Mouse (Mus musculus) right cerebral cortex, postnatal 14 days (tissue): ENCODE data around the gene Zfp579.
"Not testable (repeated sequence)": the region's sequence is repeated elsewhere in the genome, so short reads cannot be mapped to it uniquely, and the experiment has no call there.

Experiments used
- DNase-seq: peaks from one replicate; pipeline ENCODE4 v3.0.0; 2022

Zfp579 gene

DNA sequence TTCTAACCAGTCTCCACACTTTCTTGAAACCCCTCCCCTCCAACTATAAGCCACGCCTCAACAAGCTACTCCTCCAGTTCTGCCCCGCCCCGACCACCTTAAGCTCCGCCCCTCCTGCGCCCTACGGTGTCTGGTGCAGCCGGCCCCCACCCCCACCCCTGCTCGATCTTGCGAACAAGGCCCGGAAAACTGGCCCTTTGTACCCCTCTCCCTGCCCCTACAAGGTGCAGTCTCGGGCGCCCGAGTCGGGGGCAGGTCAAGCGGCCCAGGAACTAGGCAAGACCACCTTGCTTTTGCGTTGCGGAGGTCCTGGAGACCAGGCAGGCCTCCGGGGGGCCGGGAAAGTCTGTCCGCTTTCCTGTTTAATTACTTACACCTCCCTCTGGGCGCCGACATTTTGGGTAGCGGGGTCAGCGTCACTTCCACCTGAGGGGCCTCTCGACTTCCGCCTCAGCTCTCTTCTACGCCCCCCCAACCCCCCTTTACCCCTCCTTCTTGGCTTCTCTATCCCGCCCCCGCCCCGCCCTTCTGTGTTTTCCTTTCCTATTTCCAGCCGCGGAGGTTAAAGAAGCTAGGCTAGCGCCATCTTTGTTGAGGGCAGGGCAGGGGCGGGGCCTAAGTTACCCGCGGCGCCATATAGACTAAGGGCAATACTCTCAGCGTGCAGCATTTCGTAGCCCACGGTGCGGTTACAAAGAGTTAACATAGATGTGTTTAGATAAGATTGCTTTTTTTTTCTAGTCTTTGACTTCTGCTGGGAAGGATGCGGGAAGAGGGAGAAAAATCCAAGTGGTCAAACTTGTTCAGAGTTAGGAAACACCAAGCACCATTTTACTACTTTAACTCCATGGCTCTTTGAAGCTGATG lies 18.5 kb upstream of the Zfp579 start, which contains the start of the genes Zfp524 and Fiz1:
TSS of gene Zfp524 (plus strand) at position 165 of the 867 bp plus-strand sequence.
TSS of gene Fiz1 (minus strand) at position 447 of the 867 bp plus-strand sequence.
- peak; percentile 94 for DNase-seq

- DNase-seq, result no peak
Measured at GRCm38 (mm10) chr7:5012681-5013513, 16.9 kb upstream of the Zfp579 start.

DNA sequence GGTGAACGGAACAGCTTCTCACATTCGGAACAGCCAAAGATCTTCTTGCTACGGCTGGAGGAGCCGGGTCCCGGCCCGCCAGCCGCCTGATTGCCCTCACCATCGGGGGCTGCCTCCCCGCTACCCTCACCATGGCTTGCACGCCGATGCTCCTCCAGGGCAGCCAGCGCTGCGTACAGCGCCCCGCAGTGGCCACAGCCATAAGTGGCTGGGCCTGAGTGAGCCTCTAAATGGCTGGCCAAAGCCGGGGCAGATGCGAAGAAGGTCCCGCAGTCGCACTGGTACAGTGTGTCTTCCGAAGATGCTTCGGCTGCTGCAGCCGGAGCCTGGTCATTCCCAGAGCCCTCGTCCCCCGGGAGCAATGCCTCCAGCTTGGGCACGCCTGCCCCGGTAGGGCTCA lies 12.3 kb upstream of the Zfp579 start:
- DNase-seq, result no peak

DNA sequence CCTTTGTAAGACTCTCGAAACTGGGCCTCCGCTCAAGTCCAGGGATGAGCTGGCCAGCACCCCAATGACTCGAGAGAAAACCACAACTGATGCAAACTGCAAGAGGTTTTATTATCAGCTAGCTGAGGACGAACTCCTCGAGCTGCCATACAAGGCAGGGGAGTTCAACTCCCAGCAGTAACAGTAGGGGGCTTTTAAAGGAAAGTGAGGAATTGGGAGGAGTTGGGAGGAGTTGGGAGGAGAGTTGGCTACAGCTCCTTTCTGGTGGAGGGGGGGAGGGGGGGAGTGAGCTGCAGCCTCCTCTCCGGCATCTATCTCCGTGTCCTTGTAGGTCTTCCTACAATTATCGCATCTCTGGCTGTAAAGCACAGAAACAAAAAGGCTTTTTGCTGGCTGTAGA lies 6.9 kb upstream of the Zfp579 start:
- not testable (repeated sequence) for DNase-seq

DNA sequence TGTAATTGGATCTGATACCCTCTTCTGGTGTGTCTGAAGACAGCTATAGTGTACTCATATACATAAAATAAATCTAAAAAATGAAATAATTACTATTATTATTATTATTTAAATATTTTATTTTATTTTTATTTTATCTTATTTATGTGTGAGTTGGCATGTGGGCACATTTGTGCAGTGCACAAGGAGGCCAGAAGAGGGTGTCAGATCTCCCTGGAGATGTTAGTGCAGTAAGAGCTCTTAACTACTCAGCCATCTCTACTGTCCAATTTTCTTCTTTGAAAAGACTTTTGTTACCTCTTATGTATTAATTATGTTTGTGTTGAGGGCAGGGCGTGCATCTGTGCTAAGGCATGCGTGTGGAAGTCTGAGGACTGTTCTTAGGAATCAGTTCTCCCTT lies 3.9 kb upstream of the Zfp579 start:
- DNase-seq, result no peak

DNA sequence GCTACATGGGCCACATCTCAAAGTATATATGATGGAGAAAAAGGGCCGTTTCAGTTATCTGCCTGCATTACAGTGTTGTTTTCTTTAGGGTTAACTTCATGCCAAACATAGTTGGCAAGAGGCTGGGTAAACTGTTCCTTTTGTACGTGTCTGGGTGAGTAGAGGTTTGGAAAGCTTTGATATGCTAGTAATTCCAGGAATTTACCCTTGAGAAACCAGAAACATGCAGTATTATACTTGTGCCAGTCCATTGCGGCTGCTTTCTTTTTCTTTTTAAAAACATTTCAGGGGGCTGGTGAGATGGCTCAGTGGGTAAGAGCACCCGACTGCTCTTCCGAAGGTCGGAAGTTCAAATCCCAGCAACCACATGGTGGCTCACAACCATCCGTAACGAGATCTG lies 976 bp upstream of the Zfp579 start:
- DNase-seq, result no peak

DNA sequence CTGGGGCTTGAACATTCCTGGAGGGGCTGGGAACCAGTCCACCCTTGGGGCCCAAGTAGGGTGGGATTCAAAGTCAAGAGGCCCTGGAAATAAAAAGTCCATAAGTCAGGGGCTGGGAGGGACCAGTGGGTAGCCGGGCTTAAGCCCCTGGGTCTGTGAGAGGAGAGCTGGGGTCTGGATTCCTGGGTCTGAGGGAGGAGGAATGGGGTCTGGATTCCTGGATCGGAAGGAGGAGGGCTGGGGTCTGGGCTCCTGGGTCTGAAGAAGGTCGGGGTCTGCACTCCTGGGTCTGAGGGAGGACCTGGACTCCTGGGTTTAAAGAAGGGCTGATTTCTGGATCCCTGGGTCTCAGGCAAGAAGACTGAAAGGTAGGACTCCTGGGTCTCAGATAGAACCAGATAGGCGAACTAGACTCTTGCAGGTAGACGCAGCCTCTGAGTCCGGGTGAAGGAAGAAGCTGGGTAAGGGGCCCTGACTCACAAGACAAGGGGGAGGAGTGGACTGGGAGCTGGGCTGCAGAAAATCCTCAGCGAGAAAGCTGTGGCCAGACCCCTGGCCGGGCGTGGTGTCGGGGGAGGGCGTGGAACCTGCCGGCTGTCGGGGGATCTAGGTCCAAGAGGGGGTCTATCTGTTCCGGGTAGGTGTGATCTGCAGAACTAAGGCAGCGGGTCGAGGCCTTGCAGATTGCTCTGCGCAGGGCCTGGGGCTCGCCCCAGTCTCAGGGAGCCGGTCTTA lies 523 bp downstream of the Zfp579 start:
- DNase-seq, result no peak

GRCm38 (mm10) chr7:4993999-4994788 lies 1.8 kb downstream of the Zfp579 start:
- DNase-seq, result no peak

- DNase-seq, result no peak
Measured at GRCm38 (mm10) chr7:4993347-4993998, 2.5 kb downstream of the Zfp579 start.

GRCm38 (mm10) chr7:4988250-4988649 lies 7.7 kb downstream of the Zfp579 start:
- no peak for DNase-seq

DNA sequence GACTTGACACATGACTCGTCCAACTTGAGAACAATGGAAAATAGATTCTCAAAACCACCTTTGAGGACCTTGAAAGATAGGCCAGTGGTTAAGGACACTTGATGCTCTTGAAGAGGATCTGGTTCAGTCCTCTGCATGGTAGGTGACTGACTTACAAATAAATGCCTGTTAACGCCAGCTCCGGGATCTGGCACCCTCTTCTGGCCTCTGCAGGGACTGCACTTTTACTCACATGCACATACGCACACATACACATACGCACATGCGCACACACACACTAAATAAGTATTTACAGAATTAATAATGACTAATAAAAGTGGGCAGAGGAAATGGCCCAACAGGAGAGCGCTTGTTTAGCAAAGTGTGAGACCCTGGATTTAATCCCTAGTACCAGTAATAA lies 19.1 kb downstream of the Zfp579 start:
- no peak for DNase-seq

DNA sequence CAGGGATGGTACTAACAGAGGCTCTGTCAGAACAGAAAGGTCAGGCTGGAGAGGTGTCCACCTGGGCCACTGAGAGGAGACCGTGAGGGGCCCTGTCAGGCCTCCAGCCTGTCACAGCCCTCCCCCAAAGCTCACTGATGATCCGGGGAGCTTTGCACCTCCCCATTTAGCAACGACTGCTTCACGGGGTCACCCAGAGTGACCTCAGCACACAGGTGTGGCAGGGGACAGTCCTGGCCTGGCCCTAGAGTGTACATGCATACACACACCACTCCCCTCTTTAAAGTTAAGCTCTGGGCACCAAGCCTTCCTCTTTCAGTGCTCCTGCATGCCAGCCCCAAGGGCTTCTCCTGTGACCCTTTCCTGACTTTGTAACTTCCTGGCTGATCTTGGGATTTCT lies 20.5 kb downstream of the Zfp579 start:
- DNase-seq, result no peak

DNA sequence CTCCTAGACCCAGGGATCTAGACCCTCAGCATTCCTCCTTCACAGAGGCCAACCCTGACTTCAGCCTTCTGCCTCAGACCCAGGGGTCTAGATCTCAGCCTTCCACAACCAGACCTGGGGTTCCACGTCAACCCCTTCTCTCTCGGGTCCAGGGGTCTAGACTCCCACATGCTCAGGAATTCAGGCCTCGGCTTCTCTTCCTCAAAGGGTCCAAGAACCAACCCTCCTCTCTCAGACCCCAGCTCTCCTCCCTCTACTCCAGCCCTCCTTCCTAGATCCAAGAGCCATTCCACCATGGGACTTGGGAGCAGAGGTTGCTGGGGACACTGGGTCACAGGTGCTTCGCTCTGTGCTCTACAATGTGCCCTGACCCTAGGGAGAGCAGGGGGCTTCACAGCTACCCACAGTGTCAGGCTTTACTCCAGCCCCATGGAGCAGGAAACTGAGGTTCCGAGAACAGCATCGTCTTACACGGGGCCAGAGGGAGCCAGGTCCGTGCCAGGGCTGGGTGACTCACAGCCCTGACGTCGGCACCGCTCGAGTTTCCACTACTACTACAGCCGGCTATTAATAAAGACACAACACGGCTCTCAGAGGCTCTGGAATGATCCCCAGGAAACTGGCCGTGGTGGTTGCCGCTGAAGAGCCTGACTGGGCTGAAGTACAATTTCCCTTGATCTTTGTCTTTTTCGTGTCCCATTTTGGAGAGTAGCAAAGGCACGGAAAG lies 23.5 kb downstream of the Zfp579 start:
- no peak for DNase-seq

DNA sequence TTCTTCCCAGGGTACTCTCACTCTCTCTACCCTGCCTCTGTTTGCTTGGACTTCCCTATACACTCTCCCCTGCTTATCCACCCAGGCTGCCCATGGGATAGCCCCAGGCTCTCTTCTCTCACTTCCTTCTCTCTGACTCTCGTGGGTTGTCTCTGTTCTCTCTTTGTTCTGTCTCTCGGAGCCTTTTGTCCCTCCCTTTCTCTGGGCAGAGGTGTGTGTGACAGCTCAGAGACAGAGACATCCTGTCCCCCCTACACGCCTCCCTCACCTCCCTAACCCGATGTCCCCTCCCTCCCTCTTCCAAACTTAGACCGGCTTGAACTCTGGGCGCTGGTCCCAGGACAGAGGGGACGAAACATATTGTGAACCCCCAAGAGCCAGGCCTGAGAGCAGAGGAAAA lies 24.2 kb downstream of the Zfp579 start:
- DNase-seq, result no peak

DNA sequence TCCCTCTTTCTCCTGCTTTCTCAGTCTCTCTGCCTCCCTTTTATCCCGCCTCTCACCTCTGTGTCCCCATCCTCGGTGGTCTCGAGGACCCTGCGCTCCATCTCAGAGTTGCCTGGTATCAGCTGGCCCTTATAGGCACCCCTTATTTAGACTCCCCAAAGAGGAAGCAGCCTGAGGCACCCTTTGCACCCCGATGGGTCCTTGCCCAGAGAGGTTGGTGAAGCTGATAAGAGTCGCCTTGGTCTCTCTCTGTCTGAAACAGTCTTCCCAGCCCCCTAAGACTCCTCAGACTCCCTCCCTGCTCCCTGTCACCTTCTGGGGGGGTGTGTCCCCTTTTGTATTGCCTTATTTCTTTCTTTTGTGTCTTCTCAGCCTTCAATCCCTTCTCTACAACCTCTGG lies 24.9 kb downstream of the Zfp579 start, which contains the start of gene Sbk3:
TSS of gene Sbk3 (minus strand) at position 101 of the 400 bp plus-strand sequence.
- DNase-seq, result no peak

DNA sequence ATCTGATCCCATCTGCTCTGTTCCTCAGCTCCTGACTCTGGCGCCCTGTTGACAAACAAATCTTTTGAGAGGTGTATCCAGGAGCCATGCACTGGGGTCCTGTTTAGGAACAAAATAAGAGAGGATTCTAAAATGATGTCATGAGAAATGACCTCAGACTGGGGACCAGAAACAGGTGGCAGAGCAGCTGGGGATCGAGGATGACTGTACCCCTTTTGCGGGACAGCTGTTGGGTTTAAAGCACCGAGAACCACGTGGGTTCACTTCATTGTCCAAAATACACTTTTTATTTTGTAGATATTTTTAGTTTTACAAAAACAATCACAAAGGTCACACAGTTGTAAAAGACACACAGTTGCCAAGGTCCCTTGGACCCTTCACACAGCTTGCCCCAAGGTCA lies 31.0 kb downstream of the Zfp579 start:
- DNase-seq, result no peak

DNA sequence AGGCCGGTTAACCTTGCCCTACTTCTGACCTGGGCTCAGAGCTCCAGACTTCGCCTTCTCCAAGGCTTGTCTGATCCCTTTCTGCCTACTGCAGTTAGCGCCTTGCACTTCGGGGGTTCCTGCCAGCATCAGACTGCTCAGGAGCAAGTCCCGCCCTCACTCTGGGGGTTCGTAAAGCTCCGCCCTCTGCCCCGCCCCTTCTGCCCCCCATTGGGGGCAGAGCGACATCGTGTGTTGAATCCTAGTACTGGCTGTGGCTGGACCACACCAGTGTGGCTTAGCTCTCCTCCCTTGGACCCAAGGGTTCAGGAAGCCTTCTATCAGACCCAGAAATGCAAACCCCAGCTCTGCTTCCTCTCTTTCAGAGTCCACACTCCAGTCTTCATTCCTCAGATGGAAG lies 31.7 kb downstream of the Zfp579 start, which contains the start of gene Sbk2:
TSS of gene Sbk2 (minus strand) at position 135 of the 400 bp plus-strand sequence.
- DNase-seq, result peak; percentile 76

- DNase-seq, result no peak
Measured at GRCm38 (mm10) chr7:4963527-4963926, 32.4 kb downstream of the Zfp579 start.

DNA sequence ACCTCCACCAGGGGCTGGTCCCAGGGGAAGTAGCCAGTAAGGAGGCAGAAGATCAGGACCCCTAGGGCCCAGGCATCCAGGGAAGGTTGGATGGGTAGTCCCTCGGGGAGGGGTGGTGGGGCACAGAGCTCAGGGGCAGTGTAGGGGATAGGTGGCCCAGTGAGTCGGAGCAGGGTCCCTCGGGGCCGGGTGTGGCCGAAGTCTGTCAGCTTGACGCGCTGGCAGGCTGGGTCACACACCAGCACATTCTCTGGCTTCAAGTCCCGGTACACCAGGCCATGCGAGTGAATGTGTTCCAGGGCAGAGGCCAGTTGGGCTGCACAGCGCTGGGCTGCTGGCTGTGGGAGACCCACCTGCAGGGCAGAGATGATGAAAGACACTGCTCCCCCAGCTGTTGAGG lies 38.6 kb downstream of the Zfp579 start:
- no peak for DNase-seq

GRCm38 (mm10) chr7:4953815-4954445 lies 42.0 kb downstream of the Zfp579 start:
- no peak for DNase-seq
